Mouse (Mus musculus) T-helper 1 cell (primary cell): ENCODE measurements around the gene Umod.

Source experiments
- in situ Hi-C: fragments of 300-600 bp; cut with MboI, MseI; formaldehyde crosslinking; loops from one replicate; pipeline ENCODE4 v1.15.1; 2025; ENCODE audit warnings: high pct_unique_total_duplicates

The Umod gene

DNA sequence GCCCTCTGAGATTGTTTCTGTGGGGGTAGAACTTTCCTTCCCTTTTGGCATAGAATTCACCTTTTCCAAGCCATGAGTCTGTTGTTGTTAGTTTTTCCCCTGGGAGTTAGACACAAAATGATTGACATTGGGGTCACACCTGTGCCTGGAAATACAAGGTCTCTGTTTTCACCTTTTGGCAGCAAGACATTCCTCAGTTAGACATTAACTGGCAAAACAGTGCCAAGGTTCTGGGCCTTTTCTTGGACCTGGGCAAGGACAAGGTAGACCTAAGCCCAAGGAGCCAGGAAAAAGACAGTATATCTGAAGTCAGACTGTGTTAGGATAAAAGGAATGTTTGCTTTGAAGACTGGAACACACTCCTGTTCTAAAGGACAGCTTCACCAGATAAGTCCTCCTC, at the start of gene Umod:
Umod (minus strand) TSS at position 27 of the 400 bp plus-strand sequence.
- in situ Hi-C loops, result loop anchor here (25.0 kb wide), 1 partner anchor 1517 kb away; no protein-coding TSS in a partner anchor

GRCm38 (mm10) chr7:119528617-119529016, 49.5 kb upstream of the Umod start:
- in situ Hi-C loops, result no loop called here

GRCm38 (mm10) chr7:119527548-119527947, 48.5 kb upstream of the Umod start:
- in situ Hi-C loops, result no loop called here

GRCm38 (mm10) chr7:119527135-119527534, 48.1 kb upstream of the Umod start:
- in situ Hi-C loops, result no loop called here

DNA sequence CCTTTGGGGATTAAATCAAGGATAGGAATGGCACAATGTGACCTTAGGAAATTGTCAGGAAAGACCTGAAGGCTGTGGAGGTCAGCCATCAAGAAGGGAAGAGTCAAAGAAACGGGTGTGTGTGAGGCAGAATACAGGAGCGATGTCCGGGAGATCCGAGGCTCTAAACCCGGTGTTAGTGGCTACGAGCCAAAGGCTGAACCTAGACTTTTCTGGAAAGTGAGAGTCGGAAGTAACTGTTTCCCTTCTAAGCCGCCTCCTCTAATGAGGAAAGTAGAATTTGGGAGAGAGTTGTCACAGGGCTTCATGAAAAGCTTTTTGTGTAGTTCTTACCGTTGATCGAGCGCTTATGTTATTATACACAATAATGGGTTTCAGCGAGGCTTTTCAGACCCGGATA, 47.4 kb upstream of the Umod start:
- in situ Hi-C loops, result no loop called here

- in situ Hi-C loops, result no loop called here
These were observed 46.8 kb upstream of the Umod start for GRCm38 (mm10) chr7:119525881-119526281.

DNA sequence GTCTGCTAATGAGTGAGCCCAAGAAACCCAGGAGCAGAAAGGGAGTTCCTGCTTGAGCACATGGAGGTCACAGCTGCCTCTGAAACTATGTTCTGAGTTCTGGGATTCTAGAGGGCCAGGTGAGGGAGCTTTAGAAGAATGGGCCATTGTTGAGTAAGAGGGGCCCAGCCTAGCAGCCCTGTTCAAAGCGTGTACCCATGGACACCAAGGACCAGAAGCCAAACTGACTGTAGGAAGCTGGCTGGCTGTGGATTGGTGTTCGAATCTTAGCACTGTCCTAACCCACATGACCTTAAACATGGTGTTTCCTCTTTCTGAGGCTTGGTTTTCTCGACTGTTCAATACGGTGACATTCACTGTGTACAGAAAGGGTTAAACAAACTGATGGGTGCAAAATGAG, 44.3 kb upstream of the Umod start, which contains the start of gene Pdilt:
Pdilt (minus strand) TSS at position 101 of the 400 bp plus-strand sequence.
- in situ Hi-C loops, result no loop called here

DNA sequence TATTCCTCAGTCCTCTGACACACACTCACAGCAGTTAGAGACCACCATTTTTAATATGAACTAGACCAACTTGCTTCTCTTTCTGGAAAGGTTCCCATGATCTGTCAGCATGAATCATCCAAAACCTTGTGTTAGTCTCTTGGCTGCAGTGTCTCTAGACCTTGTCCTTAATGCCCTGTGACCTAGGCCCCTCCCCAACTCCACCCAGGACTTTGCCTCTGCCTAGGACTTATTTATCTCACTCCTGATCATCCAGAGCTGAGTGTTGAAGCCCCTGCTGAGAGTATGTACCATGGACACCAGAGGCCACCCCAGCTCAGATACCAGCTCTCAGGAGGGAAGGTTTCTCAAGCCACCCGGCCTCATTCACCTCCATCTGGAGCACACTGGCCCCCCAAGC, 43.3 kb upstream of the Umod start:
- in situ Hi-C loops, result no loop called here

DNA sequence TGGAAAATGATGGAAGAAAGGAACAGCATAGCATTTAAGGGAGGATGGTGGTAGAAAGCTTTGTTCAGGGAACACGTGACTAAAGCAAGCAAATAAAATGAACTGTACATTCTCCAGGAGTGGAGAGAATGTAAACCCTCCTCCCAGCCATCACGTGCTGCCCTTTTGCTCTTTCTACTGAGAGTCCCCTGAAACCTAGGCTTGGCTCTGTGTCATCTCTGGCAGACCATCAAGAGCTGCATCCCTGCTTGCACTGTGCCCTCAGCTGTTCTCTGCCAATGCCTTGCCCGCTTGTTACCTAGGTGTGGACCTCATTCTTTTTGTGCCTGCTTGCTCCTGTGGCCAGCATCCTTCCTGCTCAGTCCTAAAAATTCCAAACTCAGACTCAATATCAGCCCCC, 42.7 kb upstream of the Umod start:
- in situ Hi-C loops, result no loop called here

- in situ Hi-C loops, result loop anchor here (5.0 to 10.0 kb wide), 2 partner anchors 492 to 755 kb away; no protein-coding TSS in a partner anchor
These were observed 40.6 kb upstream of the Umod start for GRCm38 (mm10) chr7:119519654-119520053.

GRCm38 (mm10) chr7:119519163-119519562, 40.1 kb upstream of the Umod start, which contains the start of gene Acsm5:
TSS of gene Acsm5 (plus strand) at chr7:119519463.
- in situ Hi-C loops, result loop anchor here (5.0 to 10.0 kb wide), 2 partner anchors 492 to 754 kb away; no protein-coding TSS in a partner anchor

DNA sequence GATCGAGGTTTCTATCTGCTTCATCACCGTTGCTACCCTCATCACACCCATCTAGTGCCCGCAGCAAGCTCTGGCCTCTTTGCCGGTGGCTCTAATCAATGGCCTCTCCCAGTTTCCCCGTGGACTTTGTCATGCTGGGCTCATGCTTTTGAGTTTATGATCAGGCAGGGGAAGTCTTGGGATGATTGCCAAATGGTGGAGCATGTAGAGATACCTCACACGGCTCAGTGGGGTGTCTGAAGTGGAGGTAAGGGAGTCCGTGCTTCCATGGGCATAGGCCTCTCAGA, 37.1 kb upstream of the Umod start:
- in situ Hi-C loops, result loop anchor here (5.0 to 10.0 kb wide), 2 partner anchors 489 to 751 kb away; no protein-coding TSS in a partner anchor

DNA sequence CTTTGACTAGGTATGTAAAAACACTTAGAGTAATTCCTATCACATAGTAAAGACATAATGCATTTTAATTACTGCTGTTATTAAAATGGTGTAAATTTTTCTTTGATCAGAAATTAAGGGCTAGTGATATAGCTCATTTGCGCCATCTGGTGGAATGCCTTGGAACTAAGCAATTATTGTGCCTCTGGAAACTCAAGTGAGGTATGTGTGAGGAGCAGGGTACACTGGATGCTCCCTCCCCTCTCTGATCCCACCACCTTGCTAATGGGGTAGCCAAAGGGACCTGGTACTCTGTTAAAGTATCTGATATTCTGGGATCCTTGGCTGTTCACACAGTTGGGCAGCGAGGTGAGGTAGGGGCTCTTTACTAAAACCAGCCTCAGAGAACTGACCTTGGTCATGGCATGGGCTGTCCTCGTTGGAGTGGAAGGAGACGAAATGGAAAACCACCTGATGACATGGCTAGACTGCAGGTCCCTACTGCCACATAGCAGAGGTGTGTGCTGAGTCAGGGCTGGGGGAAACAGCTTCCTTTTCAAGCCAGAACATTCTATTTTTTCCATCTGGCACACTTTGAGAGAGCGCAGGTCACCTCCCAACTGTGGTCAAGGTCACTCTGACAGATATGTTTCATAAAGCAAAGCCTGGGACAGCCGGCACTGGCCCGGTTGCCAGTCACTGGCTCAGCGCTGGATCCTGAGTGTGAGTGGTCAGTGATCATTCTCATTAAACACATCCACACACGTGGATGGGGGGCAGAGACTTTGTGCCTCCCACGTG, 36.6 kb upstream of the Umod start:
- in situ Hi-C loops, result loop anchor here (5.0 to 10.0 kb wide), 2 partner anchors 488 to 751 kb away; no protein-coding TSS in a partner anchor

DNA sequence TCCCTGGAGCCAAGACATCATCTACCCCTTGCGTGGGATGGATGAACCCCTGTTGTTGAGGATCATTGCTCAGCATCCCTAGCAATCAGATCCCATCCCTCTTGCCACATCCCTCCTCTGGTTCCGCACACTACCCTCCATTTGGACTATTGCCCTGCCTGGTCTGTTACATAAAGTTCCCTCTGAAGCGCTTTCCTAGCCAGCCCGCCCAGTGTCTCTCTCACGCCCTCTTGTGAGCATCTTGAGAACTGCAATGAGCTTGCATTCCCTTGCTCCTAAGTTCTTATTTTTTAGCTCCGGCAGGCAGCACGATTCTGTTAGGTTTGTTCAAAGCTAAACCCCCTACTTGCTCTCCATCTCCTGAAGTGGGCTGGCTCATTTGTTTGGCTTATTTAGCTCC, 34.0 kb upstream of the Umod start:
- in situ Hi-C loops, result loop anchor here (10.0 kb wide), 1 partner anchor 748 kb away; no protein-coding TSS in a partner anchor

GRCm38 (mm10) chr7:119511143-119511542, 32.1 kb upstream of the Umod start:
- in situ Hi-C loops, result loop anchor here (10.0 kb wide), 1 partner anchor 746 kb away; no protein-coding TSS in a partner anchor

DNA sequence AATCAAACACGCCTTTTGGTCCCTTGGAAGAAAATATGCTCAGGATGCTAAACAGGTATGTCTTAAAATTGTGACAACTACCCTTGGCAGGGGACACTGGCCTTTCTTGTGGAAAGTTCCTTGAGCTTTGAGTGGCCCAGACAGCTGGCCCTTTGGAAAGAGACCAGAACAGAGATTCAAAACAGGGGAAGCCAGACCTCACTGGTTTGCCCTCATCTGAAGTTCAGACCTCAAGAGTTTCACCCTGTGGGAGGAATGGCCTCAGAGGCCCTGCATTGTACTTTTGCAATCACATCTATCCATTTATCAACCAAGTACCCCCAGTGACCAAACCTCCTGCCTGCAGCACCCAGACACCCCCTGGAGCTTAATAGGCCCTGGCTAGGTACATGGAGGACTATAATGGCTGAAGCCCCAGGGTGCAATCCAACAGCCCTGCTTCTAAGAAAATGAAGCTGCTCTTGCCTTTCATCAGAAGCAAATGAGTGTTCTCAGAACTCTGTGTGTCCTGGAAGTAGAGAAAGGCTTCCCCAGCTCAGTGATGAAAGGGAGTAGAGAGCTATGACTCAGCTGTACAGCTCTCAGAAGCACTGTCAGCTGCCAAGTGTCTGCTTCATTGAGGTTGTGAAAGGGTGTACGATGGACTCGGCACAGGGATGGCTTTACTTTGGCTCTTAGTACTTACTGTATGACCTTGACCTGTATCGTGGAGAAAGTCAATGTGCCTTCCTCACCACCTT, 11.1 kb upstream of the Umod start:
- in situ Hi-C loops, result loop anchor here (25.0 kb wide), 1 partner anchor 1528 kb away; no protein-coding TSS in a partner anchor

- in situ Hi-C loops, result loop anchor here (25.0 kb wide), 1 partner anchor 1524 kb away; no protein-coding TSS in a partner anchor
These were observed 7.6 kb upstream of the Umod start for GRCm38 (mm10) chr7:119486683-119487082.

- in situ Hi-C loops, result loop anchor here (25.0 kb wide), 1 partner anchor 1522 kb away; no protein-coding TSS in a partner anchor
These were observed 5.1 kb upstream of the Umod start for GRCm38 (mm10) chr7:119484154-119484553.

DNA sequence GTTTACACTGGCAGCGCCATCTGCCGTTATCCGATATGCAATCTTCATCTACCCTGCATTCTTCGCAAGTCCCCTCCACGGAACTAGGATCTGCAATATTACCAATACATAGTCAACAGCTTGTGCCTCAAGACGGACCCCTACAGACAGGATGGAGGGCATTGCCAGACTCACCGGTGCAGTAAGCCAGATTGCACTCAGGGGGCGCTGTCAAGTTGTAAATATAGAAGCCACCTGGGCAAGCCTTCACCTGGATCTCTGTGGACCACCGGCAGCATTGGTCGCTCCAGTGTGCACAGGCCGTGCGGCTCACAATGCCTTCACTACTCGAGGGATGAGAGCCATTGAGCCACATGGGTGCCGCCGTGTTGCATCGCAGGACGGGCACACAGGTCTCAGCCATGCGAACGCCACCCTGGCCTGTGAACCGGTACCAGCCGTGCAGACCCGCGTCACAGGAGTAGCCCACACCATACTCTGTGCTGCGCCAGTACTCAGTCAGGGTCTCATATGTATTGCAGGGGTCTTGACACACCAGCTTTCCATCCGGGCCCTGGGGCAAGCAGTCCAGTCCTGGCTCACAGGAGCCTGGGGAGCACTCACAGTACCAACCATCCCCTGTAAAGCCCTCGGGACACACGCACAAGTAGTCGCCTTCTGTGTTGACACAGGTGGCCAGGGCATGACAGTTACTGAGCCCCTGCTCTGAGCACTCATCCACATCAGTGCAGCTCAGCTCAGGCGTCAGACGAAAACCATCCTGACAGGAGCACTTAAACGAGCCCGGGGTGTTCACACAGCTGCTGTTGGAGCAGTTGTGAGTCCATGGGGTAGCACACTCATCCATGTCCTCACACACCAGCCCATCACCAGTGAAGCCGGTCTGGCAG, 2.3 kb downstream of the Umod start:
- in situ Hi-C loops, result loop anchor here (25.0 kb wide), 1 partner anchor 1514 kb away; no protein-coding TSS in a partner anchor

DNA sequence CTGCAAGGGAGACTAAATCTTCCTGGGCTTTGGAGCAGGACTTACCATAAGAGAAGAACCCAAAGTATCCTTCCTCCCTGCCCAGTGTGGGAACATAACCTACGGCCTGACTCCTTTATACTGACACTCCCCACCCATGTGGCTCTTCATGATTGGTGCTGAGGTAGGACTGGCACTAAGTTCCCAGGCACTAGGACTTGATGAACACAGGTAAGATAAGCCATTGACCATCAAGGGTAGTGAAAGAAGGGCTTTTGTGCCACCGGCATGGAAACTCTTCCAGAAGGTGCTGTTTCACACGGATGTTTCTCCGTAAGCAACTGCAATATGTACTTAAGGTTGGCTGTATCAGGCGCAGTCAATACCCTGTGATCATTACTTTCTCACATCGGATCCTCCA, 19.9 kb downstream of the Umod start, which contains the start of gene Gp2:
Gp2 (minus strand) TSS at position 101 of the 400 bp plus-strand sequence.
- in situ Hi-C loops, result no loop called here

- in situ Hi-C loops, result no loop called here
These were observed 24.9 kb downstream of the Umod start for GRCm38 (mm10) chr7:119454192-119454591.
